Mouse (Mus musculus): ENCODE data around the gene 9230112D13Rik.

9230112D13Rik gene

GRCm38 (mm10) chr14:34544545-34544944 lies 21.9 kb upstream of the 9230112D13Rik start:
- in situ Hi-C loops (cut with MboI; ENCODE audit: low sequenced_read_pairs): no loop called here

GRCm38 (mm10) chr14:34544001-34544400 lies 21.4 kb upstream of the 9230112D13Rik start:
- in situ Hi-C loops (cut with MboI; ENCODE audit: low sequenced_read_pairs): no loop called here

- in situ Hi-C loops (cut with MboI; ENCODE audit: low sequenced_read_pairs): no loop called here
Observed at GRCm38 (mm10) chr14:34543596-34543995, 21.0 kb upstream of the 9230112D13Rik start.

- in situ Hi-C loops (cut with MboI; ENCODE audit: low sequenced_read_pairs): no loop called here
Observed at GRCm38 (mm10) chr14:34541896-34542295, 19.3 kb upstream of the 9230112D13Rik start.

- in situ Hi-C loops (cut with MboI; ENCODE audit: low sequenced_read_pairs): no loop called here
Observed at GRCm38 (mm10) chr14:34540685-34541162, 18.1 kb upstream of the 9230112D13Rik start.

GRCm38 (mm10) chr14:34535883-34536282 lies 13.3 kb upstream of the 9230112D13Rik start:
- in situ Hi-C loops (cut with MboI; ENCODE audit: low sequenced_read_pairs): no loop called here

GRCm38 (mm10) chr14:34533537-34533936 lies 10.9 kb upstream of the 9230112D13Rik start:
- in situ Hi-C loops (cut with MboI; ENCODE audit: low sequenced_read_pairs): no loop called here

- in situ Hi-C loops (cut with MboI; ENCODE audit: low sequenced_read_pairs): no loop called here
Observed at GRCm38 (mm10) chr14:34532536-34532935, 9.9 kb upstream of the 9230112D13Rik start.

GRCm38 (mm10) chr14:34528804-34529203 lies 6.2 kb upstream of the 9230112D13Rik start:
- in situ Hi-C loops (cut with MboI; ENCODE audit: low sequenced_read_pairs): no loop called here

GRCm38 (mm10) chr14:34517959-34518544 lies 4.5 kb downstream of the 9230112D13Rik start:
- in situ Hi-C loops (cut with MboI; ENCODE audit: low sequenced_read_pairs): no loop called here

GRCm38 (mm10) chr14:34516960-34517577 lies 5.5 kb downstream of the 9230112D13Rik start:
- in situ Hi-C loops (cut with MboI; ENCODE audit: low sequenced_read_pairs): no loop called here

GRCm38 (mm10) chr14:34515860-34516259 lies 6.7 kb downstream of the 9230112D13Rik start:
- in situ Hi-C loops (cut with MboI; ENCODE audit: low sequenced_read_pairs): no loop called here

- in situ Hi-C loops (cut with MboI; ENCODE audit: low sequenced_read_pairs): no loop called here
Observed at GRCm38 (mm10) chr14:34514120-34514519, 8.5 kb downstream of the 9230112D13Rik start.

GRCm38 (mm10) chr14:34512602-34513001 lies 10.0 kb downstream of the 9230112D13Rik start:
- in situ Hi-C loops (cut with MboI; ENCODE audit: low sequenced_read_pairs): no loop called here

- in situ Hi-C loops (cut with MboI; ENCODE audit: low sequenced_read_pairs): no loop called here
Observed at GRCm38 (mm10) chr14:34511901-34512300, 10.7 kb downstream of the 9230112D13Rik start.

- in situ Hi-C loops (cut with MboI; ENCODE audit: low sequenced_read_pairs): no loop called here
Observed at GRCm38 (mm10) chr14:34508842-34509439, 13.7 kb downstream of the 9230112D13Rik start.

GRCm38 (mm10) chr14:34508187-34508840 lies 14.3 kb downstream of the 9230112D13Rik start:
- in situ Hi-C loops (cut with MboI; ENCODE audit: low sequenced_read_pairs): no loop called here

GRCm38 (mm10) chr14:34505309-34505708 lies 17.3 kb downstream of the 9230112D13Rik start:
- in situ Hi-C loops (cut with MboI; ENCODE audit: low sequenced_read_pairs): no loop called here

GRCm38 (mm10) chr14:34504377-34504776 lies 18.2 kb downstream of the 9230112D13Rik start:
- in situ Hi-C loops (cut with MboI; ENCODE audit: low sequenced_read_pairs): no loop called here

- in situ Hi-C loops (cut with MboI; ENCODE audit: low sequenced_read_pairs): no loop called here
Observed at GRCm38 (mm10) chr14:34503759-34504158, 18.8 kb downstream of the 9230112D13Rik start.

- in situ Hi-C loops (cut with MboI; ENCODE audit: low sequenced_read_pairs): no loop called here
Observed at GRCm38 (mm10) chr14:34503325-34503647, 19.3 kb downstream of the 9230112D13Rik start, which contains the start of gene Bmpr1a. Bmpr1a (minus strand) TSS chr14:34503341.
